Mouse (Mus musculus): Measurements from ENCODE around the gene Cd248. TPM values are rescaled to one million over a fixed set of nuclear protein-coding genes. Genes with fewer than 3 reads are reported as not detected.
A peak's percentile ranks its signal among the peaks of the same experiment; 100 is the strongest.

Cd248 gene
- polyA plus RNA-seq (2012; rRNA removed) = 5.2 and 5.7 TPM in 2 replicates

- DNase-seq (ENCODE audit: extremely low spot score in 1 of 2, low spot score in 1 of 2) = no peak
These were observed at the start of gene Cd248 for GRCm38 (mm10) chr19:5067867-5068569. Gene Cd248 (plus strand): TSS chr19:5068078.

DNA sequence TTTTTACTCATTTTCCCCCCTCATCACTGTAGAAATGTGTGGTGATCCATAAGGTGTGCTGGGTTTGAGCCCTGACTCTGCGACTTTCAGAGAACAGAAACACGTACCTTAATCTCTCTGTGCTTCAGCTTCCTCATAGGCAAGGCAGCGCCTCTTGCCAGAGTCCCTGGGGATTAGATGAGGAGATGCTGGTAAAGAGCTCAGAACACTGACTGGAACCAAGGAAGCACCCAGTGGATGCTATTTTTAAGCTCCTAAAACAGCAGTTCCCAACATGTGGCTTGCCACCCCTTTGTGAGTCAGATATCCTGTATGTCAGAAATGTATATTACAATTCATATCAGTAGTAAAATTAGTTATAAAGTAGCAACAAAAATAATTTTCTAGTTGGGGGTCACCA is 49.7 kb upstream of the Cd248 start:
- DNase-seq (ENCODE audit: extremely low spot score in 1 of 2, low spot score in 1 of 2) = no peak

DNA sequence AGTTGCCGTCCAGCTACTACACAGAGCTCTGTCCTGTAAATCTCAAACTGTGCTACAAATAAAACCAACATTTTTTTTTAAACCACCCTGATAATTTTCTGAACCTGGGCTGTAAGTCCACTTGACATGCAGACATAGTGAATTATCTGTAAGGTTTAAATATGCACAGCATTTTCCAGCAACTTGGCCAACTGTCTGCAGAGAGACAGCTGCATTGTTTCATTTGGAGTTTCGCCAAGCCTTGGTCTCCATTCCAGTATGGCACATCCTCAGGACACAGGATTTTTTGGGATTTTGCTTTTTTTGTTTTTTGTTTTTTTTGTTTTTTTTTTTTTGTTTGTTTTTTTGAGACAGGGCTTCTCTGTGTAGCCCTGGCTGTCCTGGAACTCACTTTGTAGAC is 46.5 kb upstream of the Cd248 start:
- no peak for DNase-seq (ENCODE audit: extremely low spot score in 1 of 2, low spot score in 1 of 2)

DNA sequence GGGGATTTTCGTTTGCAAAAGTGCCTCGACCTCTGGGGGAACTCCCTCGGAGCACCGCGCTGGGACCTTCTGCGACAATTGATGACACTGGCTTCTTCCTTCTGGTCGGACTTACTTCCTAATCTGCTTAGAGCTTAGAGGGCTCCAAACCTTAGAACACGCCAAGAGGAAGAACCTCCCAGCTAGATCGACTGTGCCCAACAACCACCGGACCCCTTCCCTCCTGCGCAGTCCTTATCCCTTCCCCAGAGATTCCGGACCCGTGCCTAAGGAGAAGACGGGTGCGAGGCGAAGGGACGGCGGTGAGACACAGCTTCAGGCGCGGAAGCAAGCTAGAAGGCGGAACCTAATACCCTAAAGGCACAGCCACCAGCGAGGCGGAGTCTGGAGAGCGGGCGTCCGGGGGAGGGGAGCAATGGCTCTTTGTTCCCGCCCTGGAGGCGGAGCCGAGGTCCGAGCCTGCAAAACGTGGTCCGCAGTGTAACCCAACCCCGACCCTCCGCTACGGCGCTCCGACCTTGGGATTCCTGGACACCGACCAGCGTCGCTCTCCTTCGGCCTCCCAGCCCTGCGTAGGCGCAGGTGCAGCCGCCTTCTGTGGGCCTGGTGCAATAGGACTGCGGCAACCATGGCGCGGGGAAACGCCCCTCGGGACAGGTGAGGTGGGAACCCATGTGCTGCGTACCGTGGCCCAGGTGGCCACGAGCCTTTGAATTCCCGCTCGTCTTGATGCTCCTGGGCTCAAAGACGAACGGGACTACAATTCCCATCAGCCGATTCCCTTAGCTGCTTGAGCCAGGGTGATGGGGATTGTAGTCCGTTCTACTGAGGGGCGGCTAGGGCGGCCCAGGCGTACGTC is 44.0 kb upstream of the Cd248 start, which contains the start of gene Slc29a2:
TSS of gene Slc29a2 (plus strand) at position 240 of the 859 bp plus-strand sequence.
- peak; percentile 83 to 92 for DNase-seq (ENCODE audit: extremely low spot score in 1 of 2, low spot score in 1 of 2)

- DNase-seq (ENCODE audit: extremely low spot score in 1 of 2, low spot score in 1 of 2) = no peak
These were observed 41.8 kb upstream of the Cd248 start for GRCm38 (mm10) chr19:5026111-5026510.

DNA sequence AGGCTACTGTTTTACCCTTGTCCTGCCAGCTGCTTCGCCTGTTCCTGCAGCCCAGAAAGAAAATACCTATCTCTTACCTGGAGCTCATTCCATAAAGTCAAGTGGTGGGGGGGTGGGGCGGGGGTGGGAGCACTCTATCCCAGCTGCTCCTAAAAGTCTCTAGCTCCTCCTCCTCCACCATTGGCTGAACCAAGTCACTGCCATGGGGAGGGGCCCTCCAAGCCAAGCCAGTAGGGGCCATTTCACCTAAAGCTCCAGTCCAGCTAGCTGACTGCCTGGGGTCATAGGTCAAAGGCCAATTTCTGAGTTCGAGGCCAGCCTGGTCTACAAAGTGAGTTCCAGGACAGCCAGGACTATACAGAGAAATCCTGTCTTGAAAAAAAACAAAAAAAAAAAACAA is 35.2 kb upstream of the Cd248 start:
- DNase-seq (ENCODE audit: extremely low spot score in 1 of 2, low spot score in 1 of 2) = no peak

- DNase-seq (ENCODE audit: extremely low spot score in 1 of 2, low spot score in 1 of 2) = no peak
These were observed 31.3 kb upstream of the Cd248 start for GRCm38 (mm10) chr19:5036577-5036976.

DNA sequence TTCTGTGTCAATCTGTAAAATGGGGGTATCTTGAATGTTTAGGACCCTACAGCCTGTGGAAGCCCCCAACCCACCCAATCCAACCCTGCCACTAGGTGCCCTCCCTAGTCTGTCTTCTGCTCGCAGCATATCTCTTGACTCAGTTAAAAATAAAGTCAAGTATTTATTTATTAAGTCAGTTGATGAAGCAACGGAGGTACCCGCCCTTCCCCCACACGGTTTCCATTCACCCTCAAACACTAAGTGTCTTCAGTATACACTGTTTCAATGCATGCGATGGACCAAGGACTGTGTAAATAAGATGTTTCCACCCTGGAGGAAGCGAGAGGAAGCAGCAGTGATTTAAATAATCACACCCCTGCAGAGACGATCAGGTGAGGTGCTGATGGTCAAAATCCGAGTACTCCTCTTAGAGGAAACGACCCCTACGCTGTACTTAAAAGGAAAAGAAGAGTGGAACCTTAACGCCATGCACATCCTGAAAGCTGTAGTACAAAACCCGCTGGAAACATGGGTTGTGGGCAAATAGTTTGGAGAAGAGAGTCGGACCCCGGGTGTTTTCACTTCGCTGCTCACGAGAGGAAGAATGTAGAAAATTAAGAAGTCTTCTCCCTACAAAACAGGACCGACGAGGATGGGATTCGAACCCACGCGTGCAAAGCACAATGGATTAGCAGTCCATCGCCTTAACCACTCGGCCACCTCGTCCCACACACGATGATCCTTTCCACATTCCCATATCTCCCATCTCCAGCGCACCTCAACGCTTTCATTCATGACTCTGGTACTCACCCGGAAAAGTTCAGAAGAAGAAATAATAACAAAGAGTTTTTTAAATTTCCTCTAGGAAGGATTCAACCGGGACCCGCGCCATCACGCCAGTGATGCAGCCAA is 30.0 kb upstream of the Cd248 start:
- peak; percentile 77 to 94 for DNase-seq (ENCODE audit: extremely low spot score in 1 of 2, low spot score in 1 of 2)

DNA sequence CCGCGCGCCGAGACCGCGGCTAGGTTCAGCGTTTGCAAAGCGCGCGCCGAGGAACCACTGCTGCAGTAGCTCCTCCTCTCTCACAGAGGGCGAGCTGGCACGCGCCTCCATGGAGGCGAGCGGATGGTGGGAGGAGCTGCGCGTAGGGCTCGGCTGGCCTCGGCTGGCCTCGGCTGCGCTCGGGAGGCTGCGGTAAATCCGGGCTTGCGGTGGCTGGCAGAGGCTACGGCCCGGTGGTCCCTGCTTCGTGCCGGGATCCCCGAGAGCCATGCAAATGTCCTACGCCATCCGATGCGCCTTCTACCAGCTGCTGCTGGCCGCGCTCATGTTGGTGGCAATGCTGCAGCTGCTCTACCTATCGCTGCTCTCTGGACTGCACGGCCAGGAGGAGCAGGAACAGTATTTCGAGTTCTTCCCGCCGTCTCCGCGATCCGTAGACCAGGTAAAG is 29.1 kb upstream of the Cd248 start, which contains the start of the genes B4gat1 and AC124502.3:
TSS of gene B4gat1 (plus strand) at position 118 of the 448 bp plus-strand sequence.
TSS of gene AC124502.3 (plus strand) at position 183 of the 448 bp plus-strand sequence.
- DNase-seq (ENCODE audit: extremely low spot score in 1 of 2, low spot score in 1 of 2) = peak; percentile 77 to 90

- no peak for DNase-seq (ENCODE audit: extremely low spot score in 1 of 2, low spot score in 1 of 2)
These were observed 28.4 kb upstream of the Cd248 start for GRCm38 (mm10) chr19:5039301-5040114.

DNA sequence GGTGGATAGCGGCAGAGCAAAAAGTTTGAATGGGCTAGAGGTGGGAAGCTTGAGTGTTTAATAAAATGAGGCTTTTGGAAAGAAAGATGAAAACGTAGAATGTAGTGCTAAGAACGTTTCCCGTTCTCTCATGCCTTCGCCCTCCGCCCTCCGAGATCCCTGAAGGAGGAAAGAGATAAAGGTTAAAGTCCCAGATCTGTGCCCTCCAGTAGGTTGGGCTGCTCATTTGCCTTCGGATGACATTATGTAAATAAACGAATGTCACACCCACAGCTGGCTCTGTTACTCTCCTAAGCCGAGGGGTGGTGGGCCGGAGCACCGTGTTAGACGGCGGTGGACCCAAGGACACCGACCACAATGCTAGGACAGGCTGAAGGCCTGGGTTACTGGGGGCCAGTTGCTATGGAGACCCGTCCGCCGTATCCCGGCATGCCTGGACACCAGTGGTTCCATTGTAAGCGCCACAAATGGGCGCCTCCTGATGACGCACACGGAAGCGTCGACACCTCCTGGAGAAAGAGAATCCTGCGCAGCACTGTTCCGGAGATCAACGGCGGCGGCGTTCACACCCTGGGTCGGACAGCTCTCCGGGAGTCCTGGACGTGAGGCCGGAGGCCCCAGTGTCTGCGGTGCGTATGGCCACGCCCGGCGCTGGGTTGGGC is 26.9 kb upstream of the Cd248 start, which contains the start of gene Brms1:
TSS of gene Brms1 (plus strand) at position 493 of the 662 bp plus-strand sequence.
- DNase-seq (ENCODE audit: extremely low spot score in 1 of 2, low spot score in 1 of 2) = peak; percentile 91 to 94

DNA sequence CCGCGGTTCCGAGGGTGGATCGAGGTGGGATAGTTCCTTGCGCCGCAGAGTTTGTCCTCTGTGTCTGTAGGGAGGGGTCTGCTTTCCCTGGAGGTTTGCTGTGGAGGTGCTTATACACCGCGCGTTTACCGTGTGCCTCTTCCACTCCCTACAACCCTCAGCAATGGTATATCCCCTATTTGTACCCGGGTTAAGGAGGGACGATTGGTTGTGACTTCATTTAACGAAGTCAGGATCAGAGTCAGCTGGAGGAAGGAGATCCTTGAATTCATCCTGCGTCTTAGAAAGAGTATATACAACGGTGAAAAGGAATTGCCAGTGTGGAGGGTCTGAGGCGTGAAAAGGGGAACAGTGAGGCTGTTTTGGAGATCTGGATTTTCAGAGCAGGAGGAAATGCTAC is 26.3 kb upstream of the Cd248 start:
- no peak for DNase-seq (ENCODE audit: extremely low spot score in 1 of 2, low spot score in 1 of 2)

DNA sequence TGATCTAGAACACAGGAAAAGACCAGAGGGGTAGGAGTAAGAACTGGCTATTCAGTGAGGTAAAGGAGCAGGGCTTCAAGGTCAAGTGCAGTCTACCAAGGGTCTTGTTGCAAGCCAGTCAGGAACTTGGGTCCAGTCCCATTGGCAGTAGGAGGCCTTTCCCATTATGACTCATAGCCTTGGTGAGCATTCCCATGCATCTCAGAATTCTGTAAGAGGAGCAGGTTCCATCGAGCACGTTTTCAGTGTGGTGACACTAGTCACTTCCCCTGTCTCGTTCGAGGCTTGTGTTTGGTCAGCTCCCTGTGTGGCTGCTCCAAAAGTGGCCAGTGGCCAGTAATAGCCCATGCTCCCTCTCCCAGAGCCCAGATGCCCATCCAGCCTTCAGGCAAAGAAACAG is 22.3 kb upstream of the Cd248 start:
- DNase-seq (ENCODE audit: extremely low spot score in 1 of 2, low spot score in 1 of 2) = no peak

- DNase-seq (ENCODE audit: extremely low spot score in 1 of 2, low spot score in 1 of 2) = peak in 1 of 2 experiments; percentile 83
These were observed 19.5 kb upstream of the Cd248 start for GRCm38 (mm10) chr19:5048138-5049056.

- DNase-seq (ENCODE audit: extremely low spot score in 1 of 2, low spot score in 1 of 2) = no peak
These were observed 18.6 kb upstream of the Cd248 start for GRCm38 (mm10) chr19:5049325-5049724.

DNA sequence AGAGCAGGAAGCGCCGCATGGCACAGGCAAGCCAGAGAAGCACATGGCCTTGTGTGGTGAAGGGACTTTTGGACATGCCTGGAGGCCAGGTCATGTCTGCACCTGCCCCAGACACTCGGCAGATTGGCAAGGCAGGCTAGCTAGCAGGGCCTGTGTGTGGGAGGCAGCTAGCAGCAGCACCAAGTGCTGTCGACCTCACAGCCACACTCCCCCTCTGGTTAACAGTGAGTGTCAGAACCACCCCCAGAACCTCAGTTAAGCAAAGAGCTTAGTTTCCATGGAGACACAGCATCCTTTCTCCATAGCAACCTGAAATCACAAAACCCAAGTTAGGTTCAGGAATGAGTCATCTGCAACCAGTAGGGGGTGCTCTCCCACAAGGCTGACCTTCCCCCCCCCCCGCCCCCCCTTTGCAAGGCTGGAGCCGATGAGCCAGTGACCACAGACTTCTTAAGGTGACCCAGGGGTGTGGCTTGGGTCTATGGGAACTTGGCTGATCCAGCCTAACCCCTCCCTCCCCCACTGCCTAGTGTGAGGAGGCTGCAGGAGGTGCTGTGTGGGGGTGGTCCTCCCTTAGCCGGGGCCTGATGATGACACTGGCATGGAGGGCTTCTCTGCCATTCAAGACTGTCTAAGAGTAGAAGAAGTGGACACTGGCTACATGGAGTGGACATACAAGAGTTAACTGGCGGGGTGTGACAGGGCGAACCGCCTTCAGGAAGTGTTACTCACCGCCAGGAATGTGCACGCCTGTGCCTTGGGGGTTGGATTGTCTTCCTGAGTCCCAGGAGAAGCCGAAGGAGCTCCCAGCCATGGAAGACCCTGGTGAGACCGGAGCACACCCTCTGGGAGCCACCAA is 17.6 kb upstream of the Cd248 start, which contains the start of gene Rin1:
TSS of gene Rin1 (plus strand) at position 435 of the 859 bp plus-strand sequence.
- peak; percentile 84 to 88 for DNase-seq (ENCODE audit: extremely low spot score in 1 of 2, low spot score in 1 of 2)

- DNase-seq (ENCODE audit: extremely low spot score in 1 of 2, low spot score in 1 of 2) = no peak
These were observed 16.8 kb upstream of the Cd248 start for GRCm38 (mm10) chr19:5051031-5051430.
